Mouse (Mus musculus) layer of hippocampus, postnatal 10 days (tissue): ENCODE measurements around the gene Jun. TPM values are rescaled to one million over a fixed set of nuclear protein-coding genes. Genes with fewer than 3 reads are reported as not detected.

Source experiments
- DNase-seq, 2 experiments: peaks; one replicate each; pipeline ENCODE4 v3.0.0; 2021; ENCODE audit warnings: low spot score in 2 of 2
- long read RNA-seq: library from polyadenylated mRNA; stranded (forward); transcript quantifications from one replicate; pipeline ENCODE4 v2.0.0, GENCODE M21; 2023
- total RNA-seq, 2 experiments: library from RNA; stranded (reverse); gene quantifications; 2 replicates each; pipeline ENCODE4 v1.2.3; 2021

The Jun gene
- 10 to 100 TPM; 65.0 to 72.0 TPM for total RNA-seq
- long read RNA-seq, transcript Jun-201 (1 exons, 3,189 nt), result major isoform, 24 of 25 reads
- long read RNA-seq, partial matches to known transcripts, result 0 of 25 reads
- long read RNA-seq, other reads (novel, unspliced or antisense), result 1 of 25 reads

DNA sequence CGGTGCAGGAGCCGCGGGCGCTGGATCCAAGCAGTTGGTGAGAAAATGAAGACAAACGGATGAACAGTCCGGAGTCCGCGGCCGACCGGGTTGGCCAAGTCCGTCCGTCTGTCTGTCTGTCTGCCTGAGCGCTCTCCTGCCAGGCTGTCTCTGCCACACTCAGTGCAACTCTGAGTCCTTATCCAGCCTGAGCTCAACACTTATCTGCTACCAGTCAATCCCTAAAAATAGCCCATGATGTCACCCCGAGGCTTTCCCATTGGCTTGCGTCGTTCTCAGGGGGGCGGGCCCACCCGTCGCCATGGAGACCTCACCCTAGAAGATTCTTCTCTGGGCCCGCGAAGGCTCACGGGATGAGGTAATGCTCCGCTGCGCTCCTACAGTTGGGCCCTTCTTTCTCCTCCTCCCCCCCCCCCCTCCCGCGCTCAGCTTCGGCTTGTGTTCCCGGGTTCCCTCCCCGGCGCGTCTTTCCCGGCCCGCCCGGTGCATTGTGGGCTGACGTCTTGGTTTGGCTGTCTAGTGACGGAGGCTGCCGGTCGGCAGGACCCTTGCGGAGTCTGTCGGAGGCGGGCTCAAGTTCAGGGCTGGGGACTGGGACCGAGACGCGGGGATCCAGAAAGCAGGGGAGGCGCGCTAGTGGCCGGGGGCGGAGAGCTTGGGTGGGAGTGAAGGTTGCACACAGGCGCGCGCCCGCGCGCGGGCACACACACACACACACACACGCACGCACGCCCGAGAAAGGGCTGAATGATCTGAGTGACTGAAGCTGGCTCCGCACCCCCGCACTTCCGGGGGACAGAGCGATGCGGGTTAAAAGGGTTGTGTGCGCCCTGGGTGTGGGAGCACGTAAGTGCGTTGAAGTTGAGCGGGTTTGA is at the start of gene Jun:
Jun (minus strand) TSS at position 198 of the 875 bp plus-strand sequence.
- DNase-seq, result peak; percentile 99

DNA sequence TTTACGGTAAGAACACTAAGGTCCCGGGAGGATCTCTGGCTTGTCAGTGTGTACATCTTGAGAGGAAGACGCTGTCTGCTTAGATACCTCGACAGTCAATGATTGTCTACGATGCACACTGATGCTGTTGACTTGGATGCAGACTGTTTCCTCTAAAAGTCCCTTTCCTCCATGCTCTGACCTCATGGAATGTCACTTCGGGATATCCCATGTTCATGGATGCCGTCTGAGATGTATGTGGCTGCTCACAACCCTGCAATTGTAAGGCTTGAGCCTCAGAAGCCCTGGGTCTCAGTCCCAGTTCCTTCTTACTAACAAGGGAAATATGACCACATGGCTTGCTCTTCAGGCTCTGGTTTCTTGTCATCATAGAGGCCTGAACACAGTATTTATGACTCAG is 49.7 kb upstream of the Jun start:
- DNase-seq, result no peak

DNA sequence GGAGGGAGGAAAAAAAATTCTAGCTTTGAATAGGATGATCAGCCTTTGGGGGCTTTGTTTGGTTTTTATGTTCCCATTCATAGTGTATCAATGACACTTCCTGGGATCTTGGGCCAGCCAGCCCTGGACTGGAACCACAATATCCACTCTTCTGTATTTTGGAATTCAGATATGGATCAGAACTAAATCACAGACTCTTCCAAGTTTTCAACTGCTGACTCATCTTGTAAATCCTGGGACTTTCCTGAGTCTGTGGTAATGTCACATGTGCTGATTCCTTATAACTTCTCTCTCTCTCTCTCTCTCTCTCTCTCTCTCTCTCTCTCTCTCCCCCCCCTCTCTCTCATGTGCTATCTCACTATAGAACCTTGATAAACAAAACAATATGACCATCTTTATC is 48.7 kb upstream of the Jun start:
- DNase-seq, result no peak

DNA sequence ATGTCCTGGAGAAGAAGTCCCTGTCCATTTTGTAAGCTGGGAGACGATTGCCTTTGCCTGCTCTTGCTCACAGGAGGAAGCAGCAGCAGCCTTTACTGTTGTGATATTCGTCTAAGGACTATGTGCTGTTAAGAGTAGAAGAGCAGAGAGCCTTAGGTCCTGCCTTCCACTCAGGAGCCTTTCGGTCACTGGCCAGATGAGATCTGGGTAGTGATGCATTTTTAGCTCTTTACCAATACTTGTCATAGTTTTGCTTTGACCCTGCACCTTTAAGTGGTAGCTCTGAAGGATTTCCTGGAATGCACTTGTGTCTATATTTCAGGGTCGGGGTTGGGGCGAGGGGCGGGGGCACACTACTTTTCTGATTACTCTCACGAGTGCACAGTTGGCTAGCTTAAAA is 47.4 kb upstream of the Jun start:
- DNase-seq, result no peak

DNA sequence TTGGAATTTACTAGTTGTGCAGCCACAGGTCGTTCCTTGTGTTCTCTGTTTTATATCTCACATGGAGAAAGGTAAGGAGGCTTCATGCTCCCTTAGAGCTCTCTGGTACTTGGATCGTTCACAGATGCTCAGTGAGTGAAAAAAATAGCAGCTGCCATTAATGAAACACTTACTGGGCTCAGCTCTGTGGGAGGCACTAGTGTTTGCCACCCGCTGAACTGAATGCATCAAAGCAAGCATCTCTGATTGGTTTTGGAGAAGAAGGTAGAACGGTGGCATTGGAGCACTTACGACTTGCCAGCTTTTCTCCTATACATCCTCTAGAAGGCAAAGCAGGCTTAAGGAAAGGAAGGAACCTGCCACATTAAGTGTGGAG is 46.7 kb upstream of the Jun start:
- no peak for DNase-seq

DNA sequence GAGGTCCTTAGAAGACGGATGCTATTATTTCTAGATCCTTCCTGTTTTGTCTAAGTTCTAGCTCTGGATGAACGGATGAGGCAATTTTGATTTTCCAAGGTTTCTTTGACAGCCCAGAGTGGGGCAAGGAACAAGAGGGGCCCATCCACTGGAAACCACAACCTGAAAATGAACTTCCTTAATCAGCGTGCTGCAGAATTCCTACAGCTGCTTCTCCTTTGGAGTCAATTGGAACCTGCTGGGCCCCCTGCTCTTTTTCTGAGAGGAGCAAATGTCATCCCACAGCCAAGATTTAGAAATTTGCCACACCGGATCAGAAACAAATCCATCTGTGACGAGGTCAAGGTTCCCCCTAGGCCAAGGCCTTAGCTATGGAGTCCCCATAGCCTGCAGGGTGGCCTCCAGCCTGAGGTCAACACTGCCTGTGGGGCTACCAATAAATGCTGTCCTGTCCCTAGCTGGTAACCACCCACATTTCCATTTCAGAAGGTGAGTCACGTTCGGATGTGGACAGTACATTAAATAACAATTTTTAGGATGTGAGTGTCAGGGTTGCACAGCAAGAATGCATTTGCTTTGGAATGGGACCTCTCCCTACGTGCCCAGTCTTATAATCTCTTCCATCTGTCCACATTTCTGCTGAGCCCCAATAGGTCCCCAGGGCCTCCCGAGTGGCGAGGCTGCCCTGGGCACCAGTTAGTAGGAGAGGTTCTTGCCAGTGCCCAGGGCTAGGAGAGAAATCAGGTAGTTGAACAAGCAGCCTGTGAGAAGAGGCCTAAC is 46.1 kb upstream of the Jun start:
- no peak for DNase-seq

DNA sequence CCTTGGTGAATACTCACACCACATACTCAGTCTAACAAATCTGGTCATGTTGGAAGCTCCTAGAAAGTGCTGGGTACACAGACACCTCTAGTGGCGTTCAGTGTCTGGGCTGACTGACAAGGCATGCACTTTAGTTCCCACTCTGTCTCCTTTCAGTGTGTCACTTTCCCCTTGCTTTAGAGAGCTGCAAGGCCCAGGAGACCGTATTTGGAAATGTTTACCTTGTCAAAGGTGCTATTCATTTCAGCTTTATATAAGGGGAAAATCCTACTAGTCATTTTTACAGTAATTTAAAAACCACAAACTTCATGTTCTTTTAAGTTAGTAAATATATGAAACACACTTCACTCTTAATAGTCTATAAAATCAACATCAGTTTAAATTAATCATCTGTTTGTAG is 44.7 kb upstream of the Jun start:
- DNase-seq, result no peak

DNA sequence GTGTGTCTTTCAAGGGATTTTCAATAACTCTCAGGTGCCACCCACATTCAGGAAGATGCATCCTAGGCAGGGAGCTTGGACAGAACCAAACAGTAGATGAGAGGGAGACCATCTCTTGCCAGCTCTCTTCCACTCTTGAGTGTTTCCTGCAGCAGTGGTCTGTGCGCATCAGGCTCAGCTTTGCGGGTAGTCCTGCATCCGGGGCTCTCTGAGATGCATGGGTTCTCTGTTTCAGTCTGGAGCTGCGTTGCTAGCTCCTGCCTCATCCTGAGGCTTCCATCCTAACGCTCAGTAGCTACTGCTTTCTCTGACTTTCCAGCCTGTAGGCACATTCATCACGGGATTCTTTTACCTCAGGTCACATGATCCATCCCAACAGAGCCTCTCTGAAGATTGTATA is 43.9 kb upstream of the Jun start:
- no peak for DNase-seq

DNA sequence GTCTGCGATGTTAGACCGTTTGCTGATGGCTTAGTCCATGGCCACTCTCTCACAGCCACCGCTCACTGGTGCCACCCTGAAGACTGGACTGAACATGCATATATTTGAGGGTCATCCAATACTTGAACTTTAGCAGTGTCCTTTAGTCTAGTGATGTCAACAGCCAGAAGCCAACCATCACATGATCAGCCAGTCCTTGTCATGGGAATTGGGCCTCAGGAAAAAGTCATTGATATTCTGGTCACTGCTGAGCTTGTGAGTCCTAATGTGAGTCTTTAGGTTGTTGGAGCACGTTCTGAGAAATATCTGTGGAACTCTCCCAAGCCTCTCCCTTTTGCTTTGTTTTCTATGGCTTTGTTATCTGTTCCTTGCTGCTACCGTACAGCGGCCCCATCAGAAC is 43.3 kb upstream of the Jun start:
- no peak for DNase-seq

DNA sequence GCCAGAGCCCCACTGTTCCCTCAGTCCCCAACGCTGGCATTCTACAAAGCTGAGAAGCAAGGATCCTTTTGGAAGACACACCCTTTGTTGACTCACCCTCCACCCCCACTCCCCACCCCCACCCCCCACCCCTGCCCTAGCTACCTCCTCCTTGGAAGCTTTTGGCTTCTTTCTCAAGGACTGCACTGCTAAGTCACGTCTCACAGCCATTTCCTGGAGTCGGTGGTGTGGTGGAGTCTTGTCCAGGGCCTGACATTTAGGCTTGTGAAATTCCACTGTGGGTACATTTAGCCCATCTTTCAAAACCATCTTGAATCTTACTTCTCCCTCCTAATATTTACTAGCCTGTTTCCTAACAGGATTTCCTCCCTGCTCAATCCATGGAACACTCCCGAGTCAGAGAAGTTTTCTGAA is 42.7 kb upstream of the Jun start:
- no peak for DNase-seq

DNA sequence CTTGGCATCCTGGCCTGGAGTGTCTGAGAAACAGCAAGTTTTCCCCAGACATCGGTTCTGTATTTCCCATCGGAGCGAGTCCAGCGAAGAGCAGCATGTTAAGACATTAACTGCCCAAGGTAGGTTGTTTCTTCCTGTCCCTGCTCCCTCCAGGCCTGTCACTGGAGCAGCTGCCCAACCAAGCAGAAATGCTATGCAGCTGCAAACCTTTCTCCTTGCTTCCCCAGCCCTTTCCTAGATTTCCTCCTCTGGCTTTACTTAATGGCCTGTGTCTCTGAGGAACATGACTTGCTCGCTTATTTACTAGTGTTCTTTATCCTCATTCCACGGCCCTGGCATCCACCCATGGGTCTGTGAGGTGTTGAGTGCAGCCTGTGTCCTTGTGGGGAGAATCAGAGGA is 41.6 kb upstream of the Jun start:
- DNase-seq, result no peak

DNA sequence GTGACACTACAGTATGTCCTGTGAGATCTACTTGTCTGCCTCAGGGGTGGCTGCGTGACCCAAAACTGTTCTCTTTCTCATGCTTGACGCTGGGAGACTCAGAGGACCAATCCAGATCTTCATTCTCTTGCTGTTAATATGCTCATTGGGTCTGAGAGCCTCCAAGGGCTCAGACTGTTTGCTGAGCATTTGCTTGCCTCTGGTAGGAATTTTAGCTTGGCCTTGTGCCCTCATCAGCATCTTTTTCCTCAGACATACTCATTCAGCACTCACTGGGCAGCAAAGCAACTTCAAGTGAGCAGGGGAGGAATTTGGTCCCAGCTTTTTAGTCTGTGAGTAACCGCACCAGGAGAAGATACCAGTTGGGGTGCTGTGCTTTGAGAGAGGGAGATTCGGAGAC is 40.5 kb upstream of the Jun start:
- no peak for DNase-seq

DNA sequence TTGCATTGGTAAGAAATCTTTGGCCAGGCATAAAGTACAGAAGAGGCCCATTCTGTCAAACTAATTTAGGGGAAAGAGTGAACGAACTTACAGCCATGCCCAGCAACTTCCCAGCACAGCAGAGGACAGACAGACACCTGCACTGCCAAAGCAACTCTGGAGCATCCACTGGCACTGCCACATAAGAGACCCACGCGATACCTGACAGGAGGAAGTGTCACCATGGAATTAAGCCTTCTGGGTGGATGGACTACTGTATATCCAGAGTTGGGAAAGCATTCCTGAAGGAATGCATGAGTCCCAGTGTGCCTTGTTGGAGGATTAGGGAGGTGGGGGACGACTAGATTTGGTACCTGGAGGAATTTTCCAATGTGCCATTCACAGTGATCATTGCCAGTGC is 39.5 kb upstream of the Jun start:
- DNase-seq, result no peak

DNA sequence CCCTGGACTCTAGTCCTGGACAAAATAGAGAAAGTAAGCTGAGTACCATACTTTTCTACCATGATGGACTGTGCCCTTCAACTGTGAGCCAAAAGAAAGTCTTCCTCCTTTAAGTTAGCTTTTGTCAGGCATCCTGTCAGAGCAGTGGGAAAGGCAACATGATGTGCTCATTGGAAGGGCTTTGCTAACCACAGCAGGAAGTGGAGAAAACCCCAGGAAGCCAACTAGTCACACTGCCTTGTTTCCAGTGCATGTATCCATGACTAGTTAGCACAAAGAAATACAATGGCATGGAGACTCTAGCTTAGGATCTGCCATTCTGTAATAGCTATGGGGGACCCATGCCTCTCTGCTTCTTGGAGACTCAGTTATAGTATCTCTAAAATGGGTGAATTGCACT is 37.9 kb upstream of the Jun start:
- no peak for DNase-seq

DNA sequence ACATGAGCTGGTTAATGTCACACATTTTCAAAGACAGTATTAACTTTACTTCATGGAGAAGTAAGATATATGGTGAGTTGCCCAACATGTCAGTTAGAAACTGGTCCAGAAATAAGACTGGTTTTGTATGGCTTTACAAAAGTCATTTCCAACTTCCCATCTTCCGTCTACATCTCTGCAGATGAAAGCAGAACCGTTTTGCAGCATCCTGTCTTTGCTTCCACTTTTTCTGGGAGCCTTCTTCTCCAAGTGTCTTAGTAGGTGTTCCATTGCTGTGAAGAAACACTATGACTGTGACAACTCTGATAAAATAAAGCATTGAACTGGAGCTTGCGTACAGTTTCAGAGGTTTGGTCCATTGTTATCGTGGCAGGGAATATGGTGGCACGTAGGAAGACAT is 37.0 kb upstream of the Jun start:
- no peak for DNase-seq

DNA sequence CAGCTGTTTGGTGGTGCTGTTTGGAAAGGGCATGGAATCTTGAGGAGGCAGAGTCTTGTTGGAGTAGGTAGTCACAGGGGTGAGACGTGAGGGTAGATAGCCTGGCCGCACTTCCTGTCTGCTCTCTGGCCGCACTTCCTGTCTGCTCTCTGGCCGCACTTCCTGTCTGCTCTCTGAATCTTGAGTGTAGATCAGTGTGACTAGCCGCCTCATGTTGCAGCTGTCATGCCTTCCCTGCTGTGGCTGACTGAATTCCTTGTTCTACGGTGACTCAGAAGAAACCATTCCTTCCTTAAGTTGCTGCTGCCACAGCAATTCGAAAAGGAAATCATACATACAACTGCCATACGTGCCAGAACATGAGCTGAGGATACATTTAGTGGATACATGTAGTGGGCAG is 31.9 kb upstream of the Jun start:
- DNase-seq, result no peak

DNA sequence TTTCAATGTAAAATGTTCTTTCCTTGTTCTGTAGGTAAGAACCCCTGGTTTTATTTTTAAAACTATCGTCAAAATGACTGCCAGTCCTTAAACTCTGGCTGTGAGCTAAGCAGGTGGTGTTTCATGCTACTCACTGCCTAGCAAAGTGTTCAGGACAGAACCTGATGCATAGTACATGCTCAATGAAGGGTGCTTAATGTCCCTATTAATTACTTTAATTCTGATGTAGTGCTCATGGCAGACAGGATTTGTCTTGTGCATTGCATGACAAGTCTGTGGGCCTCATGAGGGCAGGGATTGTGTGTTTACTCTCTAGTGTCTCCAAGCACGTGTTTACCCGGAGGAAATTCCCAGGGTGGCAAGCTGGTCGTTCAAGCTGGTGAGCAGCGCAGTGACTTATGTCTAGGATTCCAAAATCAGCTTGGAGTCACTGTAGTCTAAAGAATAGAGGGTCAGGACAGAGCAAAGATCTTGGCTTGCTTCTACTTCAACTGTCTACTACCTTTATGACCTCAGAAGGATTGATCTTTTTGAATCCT is 31.2 kb upstream of the Jun start:
- DNase-seq, result no peak

DNA sequence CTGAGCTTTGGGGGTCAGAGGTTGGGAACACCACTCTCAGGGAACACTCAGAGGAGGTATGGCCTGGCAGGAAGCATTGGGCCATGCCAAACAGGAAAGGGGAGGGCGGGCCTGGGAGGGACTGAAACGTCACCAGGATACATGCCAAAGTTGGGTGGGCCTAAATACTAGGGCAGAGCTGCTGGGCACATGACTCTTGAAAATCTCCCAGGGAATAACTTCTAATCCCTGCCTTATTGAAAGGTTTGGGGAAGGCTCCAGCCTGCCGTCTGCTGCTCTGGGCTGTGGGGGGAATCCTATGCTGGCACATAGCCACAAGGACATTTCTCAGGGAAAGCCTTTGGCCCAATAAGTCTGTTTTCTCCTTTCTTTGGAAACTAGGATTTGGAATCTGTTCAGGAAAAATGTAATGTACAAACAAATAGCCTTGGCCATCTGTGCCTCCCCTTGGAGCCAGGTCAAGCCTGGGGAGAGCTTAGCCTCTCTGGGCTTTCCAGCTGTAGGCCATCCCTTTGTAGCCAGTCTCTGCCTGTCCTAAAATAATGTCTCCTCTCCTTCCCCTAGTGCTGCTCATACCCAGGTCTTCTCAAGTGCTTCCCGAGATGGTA is 30.6 kb upstream of the Jun start:
- no peak for DNase-seq

DNA sequence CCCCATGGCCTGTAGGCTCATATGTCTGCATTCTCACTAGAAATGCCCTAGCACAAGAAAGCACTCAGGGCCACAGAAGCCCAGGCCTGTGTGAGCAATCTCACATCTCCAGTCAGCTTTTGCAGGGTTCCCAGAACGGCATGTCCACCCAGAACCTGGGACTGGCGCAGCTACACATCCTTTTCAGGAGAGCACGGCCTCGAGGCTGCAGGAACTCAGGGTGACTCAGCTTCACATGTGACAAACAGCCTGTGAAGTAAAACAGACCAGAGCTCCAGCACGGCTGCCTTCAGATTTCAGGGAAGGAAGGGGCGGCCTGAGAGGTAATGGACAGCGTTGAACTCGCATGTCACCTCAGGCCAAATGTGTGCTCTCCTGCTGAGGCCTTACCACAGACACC is 29.6 kb upstream of the Jun start:
- DNase-seq, result no peak

DNA sequence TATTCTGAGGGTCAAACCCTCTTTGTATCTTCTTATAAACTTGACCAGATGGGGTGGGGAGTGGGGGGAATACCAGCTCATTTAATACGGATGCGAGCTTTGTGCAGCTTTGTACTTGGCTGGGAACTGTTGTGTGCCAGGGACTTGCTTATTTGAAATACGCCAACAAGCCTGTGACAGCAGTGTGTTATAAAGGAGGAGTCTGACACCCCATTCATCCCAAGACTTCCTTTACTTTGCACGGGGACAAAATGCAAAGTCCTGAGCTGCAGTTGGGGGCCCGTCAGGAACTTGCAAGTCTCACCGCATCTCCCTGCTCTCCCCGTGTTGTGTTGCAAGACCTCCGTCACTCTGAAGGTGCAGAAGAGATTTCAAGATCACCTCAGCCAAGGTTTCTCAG is 26.6 kb upstream of the Jun start:
- no peak for DNase-seq

DNA sequence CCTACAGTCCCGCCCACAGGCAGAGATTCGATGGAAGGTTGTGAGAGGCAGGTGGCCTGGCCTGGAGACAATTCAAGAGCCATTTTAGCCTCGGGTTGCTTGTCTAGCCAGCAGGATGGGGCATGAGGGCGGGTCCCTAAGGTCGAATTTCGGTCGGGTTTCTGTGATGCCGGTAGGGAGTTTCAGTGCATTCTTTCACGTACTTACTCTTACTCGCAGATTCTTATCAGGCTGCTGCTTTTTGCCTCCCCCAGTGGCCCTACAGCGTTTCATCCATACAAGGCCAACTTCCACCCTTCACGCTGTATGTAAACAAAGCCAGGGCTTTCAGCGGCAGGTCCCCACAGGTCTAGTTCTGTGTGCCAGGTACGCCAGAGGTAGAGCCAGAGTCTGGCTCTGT is 24.3 kb upstream of the Jun start:
- DNase-seq, result no peak

DNA sequence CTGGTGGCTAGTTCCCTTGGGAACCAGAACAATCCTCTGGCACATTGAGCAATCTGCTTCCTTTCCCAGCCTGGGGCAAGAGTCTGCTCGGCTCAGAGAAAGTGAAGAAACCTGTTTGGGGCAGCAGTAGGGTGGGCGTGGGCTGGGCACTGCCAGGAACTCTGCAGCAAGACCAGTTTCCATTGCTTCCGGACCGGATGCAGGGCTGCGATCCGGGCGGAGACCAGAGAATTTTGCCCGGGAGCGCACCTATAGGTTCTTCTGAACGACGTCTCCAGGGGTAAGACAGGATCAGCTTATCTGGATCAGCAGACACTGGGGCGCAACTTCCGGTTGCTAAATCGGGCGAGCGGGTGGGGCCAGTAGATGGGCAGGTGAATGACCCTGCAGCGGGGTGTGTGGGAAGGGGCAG is 23.6 kb upstream of the Jun start:
- DNase-seq, result no peak
